Comparison of ENCODE assay signal across 24 mouse cellular contexts in genomic region chr5:147307398-147307785, GRCm38 (mm10). TPM values are rescaled to one million over a fixed set of nuclear protein-coding genes. Genes with fewer than 3 reads are reported as not detected.
DNase-seq lines count a peak whose midpoint lies in the region; ATAC-seq and TF ChIP-seq lines count a peak whose summit lies in the region.
"Had no signal": no experiment of that assay in that cellular context is flagged by ENCODE, and none has a peak within 500 bp of the region (broad histone marks: within the 10 kb centered on the region; RNA-seq: fewer than 3 reads in every experiment).

No protein-coding gene starts in this region.

- peaks cover 100% of the 10 kb centered on the region for H3K27me3 ChIP-seq in midbrain, embryonic 10.5 days (ENCODE audit: low read depth, poor library complexity, severe bottlenecking)
- peaks cover 100% of the 10 kb centered on the region for H3K27me3 ChIP-seq in midbrain, embryonic 13.5 days
- peaks cover 68% of the 10 kb centered on the region for H3K27me3 ChIP-seq in intestine, embryonic 16.5 days (replicated peaks; ENCODE audit: control insufficient read depth, insufficient read depth, low read length)
- no peaks in the 10 kb centered on the region for H3K27me3 ChIP-seq in small intestine, adult 2 months (ENCODE audit: control insufficient read depth, insufficient read depth, low read length)

- H3K9me3 ChIP-seq in midbrain, embryonic 10.5 days (replicated peaks): no peaks in the 10 kb centered on the region
- no peaks in the 10 kb centered on the region for H3K9me3 ChIP-seq in midbrain, embryonic 13.5 days
- no peaks in the 10 kb centered on the region for H3K9me3 ChIP-seq in intestine, embryonic 16.5 days (ENCODE audit: control insufficient read depth, low read length)
- H3K9me3 ChIP-seq: forebrain, embryonic 12.5 days; heart, embryonic 10.5 days had no signal

- H3K27ac ChIP-seq in midbrain, embryonic 10.5 days (replicated peaks): no peak overlapping the region
- H3K27ac ChIP-seq in midbrain, embryonic 13.5 days: no peak overlapping the region
- H3K27ac ChIP-seq in intestine, embryonic 16.5 days (ENCODE audit: low read length): peak overlapping the region; percentile 96
- H3K27ac ChIP-seq in small intestine, adult 2 months (ENCODE audit: insufficient read depth, low read depth, low read length): peak overlapping the region; percentile 83
- H3K27ac ChIP-seq: forebrain, embryonic 12.5 days; heart, embryonic 10.5 days; hindbrain, postnatal 0 days had no signal

- no peak for ATAC-seq in midbrain, embryonic 13.5 days
- no peak; the same call in 1 of the 2 replicates for ATAC-seq in intestine, embryonic 16.5 days
- ATAC-seq: hindbrain, postnatal 0 days; lung, postnatal 0 days had no signal

- DNase-seq in midbrain, embryonic 10.5 days (ENCODE audit: low spot score): peak; percentile 44
- peak; percentile 62 for DNase-seq in ZHBTc4 (ENCODE audit: low read depth, low spot score)
- DNase-seq in lung, postnatal 4 days: no peak
- no peak for DNase-seq in urinary bladder, postnatal 14 days (ENCODE audit: low spot score)
- DNase-seq: adrenal gland, adult 2 months; B cell, adult 2 months; cerebellum, adult 11-12 months; cerebellum, postnatal 10 days; kidney, adult 8-10 months; kidney, postnatal 25 days; liver; thymus, adult 18-20 months; thymus, postnatal 4 days had no signal

- H3K4me3 ChIP-seq in midbrain, embryonic 10.5 days: no peak overlapping the region
- H3K4me3 ChIP-seq in midbrain, embryonic 13.5 days (replicated peaks): no peak overlapping the region
- peak overlapping the region; percentile 68 for H3K4me3 ChIP-seq in intestine, embryonic 16.5 days (ENCODE audit: low read length)
- H3K4me3 ChIP-seq in small intestine, adult 2 months (ENCODE audit: low read depth, low read length): peak overlapping the region; percentile 68
- H3K4me3 ChIP-seq: forebrain, embryonic 12.5 days had no signal

- no peak for TF ChIP-seq CTCF in small intestine, adult 2 months (IDR thresholded peaks at IDR 0.05; ENCODE audit: extremely low read depth, insufficient read length, insufficient replicate concordance, low read depth, low read length)

- no peak overlapping the region for H3K4me2 ChIP-seq in midbrain, embryonic 13.5 days (replicated peaks)
- H3K4me2 ChIP-seq in intestine, embryonic 16.5 days (ENCODE audit: low read depth, low read length): peak overlapping the region; percentile 42
- H3K4me2 ChIP-seq: forebrain, embryonic 12.5 days; midbrain, embryonic 11.5 days had no signal

- no peaks in the 10 kb centered on the region for H3K36me3 ChIP-seq in midbrain, embryonic 10.5 days
- no peaks in the 10 kb centered on the region for H3K36me3 ChIP-seq in midbrain, embryonic 13.5 days
- H3K36me3 ChIP-seq in intestine, embryonic 16.5 days (ENCODE audit: control insufficient read depth, insufficient read depth, low read length): no peaks in the 10 kb centered on the region
- H3K36me3 ChIP-seq in small intestine, adult 2 months (ENCODE audit: control insufficient read depth, insufficient read depth, low read length): peaks cover 14% of the 10 kb centered on the region
- H3K36me3 ChIP-seq: forebrain, embryonic 12.5 days; heart, embryonic 10.5 days had no signal

- 1% methylated on average over 12 of the region's 12 CpGs for WGBS in midbrain, embryonic 10.5 days
- 1% methylated on average over 12 of the region's 12 CpGs for WGBS in midbrain, embryonic 13.5 days
- WGBS in intestine, embryonic 16.5 days: 3% methylated on average over 12 of the region's 12 CpGs
- WGBS in small intestine, adult 2 months: 6% methylated on average over 12 of the region's 12 CpGs

- peaks cover 24% of the 10 kb centered on the region for H3K4me1 ChIP-seq in midbrain, embryonic 10.5 days
- peaks cover 20% of the 10 kb centered on the region for H3K4me1 ChIP-seq in midbrain, embryonic 13.5 days (replicated peaks)
- H3K4me1 ChIP-seq in intestine, embryonic 16.5 days (ENCODE audit: control insufficient read depth, insufficient read depth, low read length): peaks cover 7% of the 10 kb centered on the region; the same call in 1 of the 2 replicates
- H3K4me1 ChIP-seq in small intestine, adult 2 months (ENCODE audit: control insufficient read depth, insufficient read depth, insufficient read length, low read length): peaks cover 21% of the 10 kb centered on the region; the same call in 1 of the 2 replicates

- H3K9ac ChIP-seq in midbrain, embryonic 13.5 days (replicated peaks): no peak overlapping the region
- peak overlapping the region; percentile 92 for H3K9ac ChIP-seq in intestine, embryonic 16.5 days (ENCODE audit: low read depth, low read length)
- H3K9ac ChIP-seq: forebrain, embryonic 12.5 days had no signal

- TF ChIP-seq POLR2A in small intestine, adult 2 months (IDR thresholded peaks at IDR 0.05; ENCODE audit: low read depth, low read length): peak; percentile 66

RNA-seq across cellular contexts. Expression of gene Cdx2, which starts 0.3 kb away (rescaled TPM):
- not detected in 2 replicates for polyA plus RNA-seq in midbrain, embryonic 10.5 days (2016; fragmentation: Nextera tagmentation; extraction: Ambion mirVana)
- not detected in 2 replicates for polyA plus RNA-seq in midbrain, embryonic 13.5 days (2015; fragmentation: Nextera tagmentation; extraction: Ambion mirVana)
- polyA plus RNA-seq in intestine, embryonic 16.5 days (2015; fragmentation: Nextera tagmentation; extraction: Ambion mirVana): 42.1 and 46.2 TPM in 2 replicates
- 116 and 344 TPM in 2 replicates for polyA plus RNA-seq in small intestine, adult 2 months (2012; rRNA removed)
- polyA plus RNA-seq: adrenal gland, adult 2 months; cortical plate, adult 2 months; embryonic facial prominence, embryonic 11.5 days; forebrain, embryonic 12.5 days; heart, embryonic 10.5 days; hindbrain, postnatal 0 days; lung, postnatal 0 days; midbrain, embryonic 11.5 days had no signal

RNA-seq across cellular contexts. Expression of gene Urad, which starts 14.8 kb away (rescaled TPM):
- not detected in 2 replicates for polyA plus RNA-seq in midbrain, embryonic 10.5 days (2016; fragmentation: Nextera tagmentation; extraction: Ambion mirVana)
- not detected in 2 replicates for polyA plus RNA-seq in midbrain, embryonic 13.5 days (2015; fragmentation: Nextera tagmentation; extraction: Ambion mirVana)
- polyA plus RNA-seq in intestine, embryonic 16.5 days (2015; fragmentation: Nextera tagmentation; extraction: Ambion mirVana): 2.6 TPM in 2 replicates
- polyA plus RNA-seq in small intestine, adult 2 months (2012; rRNA removed): 3.1 and 4.7 TPM in 2 replicates
- polyA plus RNA-seq: cortical plate, adult 2 months; embryonic facial prominence, embryonic 11.5 days; forebrain, embryonic 12.5 days; heart, embryonic 10.5 days; heart, embryonic 16.5 days; hindbrain, postnatal 0 days; lung, postnatal 0 days; midbrain, embryonic 11.5 days had no signal

RNA-seq across cellular contexts. Expression of gene Pdx1, which starts 37.6 kb away (rescaled TPM):
- not detected in 2 replicates for polyA plus RNA-seq in midbrain, embryonic 10.5 days (2016; fragmentation: Nextera tagmentation; extraction: Ambion mirVana)
- not detected in 2 replicates for polyA plus RNA-seq in midbrain, embryonic 13.5 days (2015; fragmentation: Nextera tagmentation; extraction: Ambion mirVana)
- 3.8 and 5.3 TPM in 2 replicates for polyA plus RNA-seq in intestine, embryonic 16.5 days (2015; fragmentation: Nextera tagmentation; extraction: Ambion mirVana)
- polyA plus RNA-seq in small intestine, adult 2 months (2012; rRNA removed): 0.32 and 65.5 TPM in 2 replicates
- polyA plus RNA-seq: adrenal gland, adult 2 months; cortical plate, adult 2 months; embryonic facial prominence, embryonic 11.5 days; forebrain, embryonic 12.5 days; heart, embryonic 16.5 days; hindbrain, postnatal 0 days; lung, postnatal 0 days; midbrain, embryonic 11.5 days had no signal

Comparison
In these comparisons a context has a peak if more than half of its experiments do, and no peak if none do; other contexts are left out.
1. DNase-seq: peak in midbrain, embryonic 10.5 days (single experiment) and ZHBTc4 (single experiment); none in lung, postnatal 4 days (0 of 2) and urinary bladder, postnatal 14 days (single experiment).
2. H3K27ac ChIP-seq: peak in intestine, embryonic 16.5 days (single experiment) and small intestine, adult 2 months (single experiment); none in midbrain, embryonic 10.5 days (single experiment) and midbrain, embryonic 13.5 days (single experiment).
3. H3K4me3 ChIP-seq: peak in intestine, embryonic 16.5 days (single experiment) and small intestine, adult 2 months (single experiment); none in midbrain, embryonic 10.5 days (single experiment) and midbrain, embryonic 13.5 days (single experiment).
4. RNA of gene Cdx2, which starts 0.3 kb away (polyA plus RNA-seq): 116 to 344 TPM in small intestine, adult 2 months and 42.1 to 46.2 TPM in intestine, embryonic 16.5 days; not detected in midbrain, embryonic 10.5 days and not detected in midbrain, embryonic 13.5 days; every median in the first group is over 10 times any median in the second.